Mouse (Mus musculus): Measurements from ENCODE around the gene Pcbp3.
"Not testable (repeated sequence)": the region's sequence is repeated elsewhere in the genome, so short reads cannot be mapped to it uniquely, and the experiment has no call there.

Gene Pcbp3

DNA sequence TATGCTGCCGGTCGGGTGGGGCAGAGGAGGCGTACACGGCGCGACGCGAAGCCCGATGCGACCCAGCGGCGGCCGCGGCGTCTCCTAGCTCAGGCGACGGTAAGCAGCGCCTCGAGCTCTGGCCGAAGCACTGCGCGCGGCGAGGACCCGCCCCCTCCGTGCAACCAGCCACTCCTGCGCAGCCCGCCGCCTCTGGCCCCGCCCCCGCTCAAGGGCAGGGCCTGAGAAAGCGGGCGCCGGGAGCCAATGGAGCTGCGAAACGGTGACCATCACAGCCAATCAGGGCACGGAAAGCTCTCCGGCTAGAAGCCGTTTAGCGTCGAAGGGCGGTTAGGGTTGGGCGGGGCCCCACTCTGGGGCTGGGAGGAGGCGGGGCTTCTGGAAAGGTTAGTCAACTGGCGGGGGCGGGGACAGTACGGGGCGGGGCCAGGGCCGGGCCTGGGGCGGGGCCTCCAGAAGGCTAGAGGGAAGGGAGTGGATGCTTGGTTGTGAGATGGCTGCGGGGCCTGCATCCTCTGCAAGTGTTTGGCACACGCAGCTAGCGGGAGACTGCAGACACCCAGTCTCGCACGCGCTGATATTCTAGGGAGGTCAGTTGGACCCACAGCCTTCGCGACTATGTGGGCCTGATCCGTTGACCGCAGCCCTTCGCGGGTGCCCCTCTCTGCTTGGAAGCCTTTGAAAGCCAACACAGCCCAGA lies at the start of gene Pcbp3:
TSS of gene Pcbp3 (minus strand) at position 98 of the 700 bp plus-strand sequence.
- DNase-seq (ENCODE audit: low spot score in 2 of 2), result peak; percentile 96

DNA sequence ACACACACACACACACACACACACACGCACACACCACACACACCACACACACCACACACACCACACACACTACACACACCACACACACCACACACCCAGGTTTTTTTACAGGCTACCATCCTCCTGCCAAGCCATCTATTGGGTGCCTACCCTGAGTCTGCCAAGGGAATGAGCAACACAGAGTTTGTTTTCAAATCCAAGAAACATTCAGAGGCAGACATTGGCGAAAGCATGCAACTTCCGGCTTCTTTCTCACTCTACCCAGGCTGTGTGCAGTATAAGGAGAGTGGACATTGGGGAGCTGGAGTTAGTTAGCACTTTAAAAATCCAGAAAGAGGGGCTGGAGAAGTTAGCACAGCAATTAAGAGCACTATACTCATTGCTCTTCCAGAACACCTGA lies 47.0 kb upstream of the Pcbp3 start:
- no peak for DNase-seq (ENCODE audit: low spot score in 2 of 2)

DNA sequence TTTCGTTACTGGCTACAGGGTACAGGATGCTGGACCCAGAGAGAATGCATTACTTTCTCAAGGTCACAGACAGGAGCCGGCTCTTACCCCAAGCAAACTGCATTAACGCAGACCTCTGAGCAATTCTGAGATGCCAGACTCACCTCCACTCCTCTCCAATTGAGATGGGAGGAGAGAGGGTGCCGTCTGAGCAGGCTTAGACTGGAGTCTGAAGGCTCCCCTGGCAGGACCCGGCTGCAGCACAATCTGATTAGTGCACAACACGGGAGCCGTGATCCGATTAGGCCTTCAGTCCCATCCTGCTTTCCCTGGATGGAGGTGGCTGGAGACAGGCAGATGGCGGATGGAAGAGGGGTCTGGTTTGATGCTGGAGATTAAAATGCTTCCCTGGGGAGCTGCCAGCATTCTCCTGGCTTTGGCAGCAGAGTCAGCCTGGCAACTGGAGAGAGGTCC lies 46.4 kb upstream of the Pcbp3 start:
- no peak for DNase-seq (ENCODE audit: low spot score in 2 of 2)

DNA sequence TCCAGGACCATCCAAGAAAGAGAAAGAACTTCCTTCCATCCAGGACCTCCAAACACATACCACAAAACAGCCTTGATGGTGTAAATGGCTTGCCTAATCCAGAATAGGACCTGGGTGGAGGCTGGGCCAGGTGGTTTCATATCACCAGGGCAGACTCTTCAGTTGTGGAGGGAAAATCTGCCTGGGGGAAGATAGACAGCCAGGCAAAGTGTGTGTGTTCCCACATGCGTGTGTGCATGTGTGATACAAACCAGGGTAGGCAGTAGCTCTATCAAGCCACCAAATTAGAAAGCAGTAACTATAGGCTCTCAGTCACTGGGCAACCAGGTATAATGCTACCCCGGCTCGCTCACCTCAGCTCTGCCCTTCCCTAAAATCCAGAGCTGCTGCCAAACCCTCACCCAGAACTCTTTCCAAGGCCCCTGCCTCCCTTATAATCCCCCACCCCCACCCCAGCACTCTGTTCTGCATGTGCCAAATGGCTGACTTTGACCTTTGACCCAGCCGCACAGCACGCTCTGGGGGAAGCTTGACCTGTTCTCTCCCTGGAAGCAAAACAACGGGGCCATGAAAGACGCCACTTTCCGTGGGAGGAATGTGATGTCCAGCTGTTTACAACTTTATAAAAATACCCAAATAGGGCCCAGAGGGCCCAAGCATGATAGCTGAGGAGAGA lies 45.9 kb upstream of the Pcbp3 start:
- no peak for DNase-seq (ENCODE audit: low spot score in 2 of 2)

DNA sequence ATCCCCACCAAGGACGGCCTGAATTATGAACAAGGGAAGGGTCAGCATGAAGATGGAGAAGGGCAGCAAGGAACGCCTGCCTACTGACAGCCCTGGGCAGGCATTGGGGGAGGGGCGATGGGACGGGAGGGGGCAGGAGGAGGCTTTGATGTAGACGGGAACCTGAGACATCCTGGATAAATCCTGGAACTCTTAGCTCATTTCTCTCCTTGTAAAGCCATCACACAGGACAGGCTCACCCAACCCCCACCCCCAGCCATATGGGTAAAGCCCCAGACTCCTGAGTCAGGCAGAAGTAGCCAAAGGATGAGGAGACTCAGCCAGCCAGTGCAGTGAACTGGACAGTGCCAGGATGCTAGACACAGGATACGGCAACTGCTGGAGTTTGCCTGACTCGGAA lies 43.2 kb upstream of the Pcbp3 start:
- no peak for DNase-seq (ENCODE audit: low spot score in 2 of 2)

DNA sequence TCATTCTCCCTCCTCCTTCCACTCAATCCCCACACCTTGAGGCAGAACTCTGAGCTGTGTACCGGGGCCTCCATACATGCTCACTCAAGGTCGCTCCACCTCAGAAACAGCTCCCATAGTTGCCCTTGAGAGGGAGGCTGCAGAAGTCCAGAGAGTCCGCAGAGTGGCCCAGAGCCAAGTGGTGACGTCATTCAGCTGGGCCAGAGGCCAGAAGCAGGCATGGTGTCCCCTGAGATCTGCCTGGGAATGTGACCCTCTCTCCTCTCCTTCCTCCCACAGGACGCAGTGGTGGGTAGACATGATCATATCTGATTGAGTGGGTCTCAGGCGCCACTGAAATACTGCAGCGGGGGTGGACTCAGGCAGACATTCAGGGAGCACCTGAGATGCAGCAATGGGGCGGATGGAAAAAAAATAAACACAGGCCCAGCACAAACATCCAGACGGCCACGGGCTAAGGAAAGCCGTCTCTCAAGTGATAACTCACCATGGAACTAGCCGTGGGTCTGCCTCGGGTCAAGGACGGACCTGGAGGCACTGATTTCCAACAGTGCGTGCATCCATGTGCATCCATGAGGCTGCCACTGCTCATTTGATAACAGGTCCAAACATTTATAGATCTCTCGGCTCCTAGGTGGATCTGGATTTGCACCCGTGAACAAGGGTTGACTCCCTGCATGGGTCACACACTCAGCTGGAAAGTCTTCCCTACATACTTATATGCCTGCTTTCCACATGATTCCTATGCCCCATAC lies 36.2 kb upstream of the Pcbp3 start:
- DNase-seq (ENCODE audit: low spot score in 2 of 2), result peak; percentile 47 to 67

DNA sequence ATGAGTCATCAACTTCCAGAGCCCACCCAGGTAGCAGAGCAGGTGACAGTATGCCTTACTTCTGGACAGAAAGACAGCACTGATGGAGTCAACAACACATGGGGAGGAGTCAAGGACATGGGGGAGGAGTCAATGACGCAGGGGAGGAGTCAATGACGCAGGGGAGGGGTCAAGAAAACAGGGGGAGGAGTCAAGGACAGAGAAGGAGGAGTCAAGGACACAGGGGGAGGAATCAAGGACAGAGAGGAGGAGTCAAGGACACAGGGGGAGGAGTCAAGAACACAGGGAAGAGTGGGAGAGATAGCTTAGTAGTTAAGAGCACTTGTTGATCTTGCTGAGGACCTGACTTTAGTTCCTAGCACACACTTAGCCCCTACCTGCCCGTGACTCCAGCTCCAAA lies 30.8 kb upstream of the Pcbp3 start:
- DNase-seq (ENCODE audit: low spot score in 2 of 2), result no peak

DNA sequence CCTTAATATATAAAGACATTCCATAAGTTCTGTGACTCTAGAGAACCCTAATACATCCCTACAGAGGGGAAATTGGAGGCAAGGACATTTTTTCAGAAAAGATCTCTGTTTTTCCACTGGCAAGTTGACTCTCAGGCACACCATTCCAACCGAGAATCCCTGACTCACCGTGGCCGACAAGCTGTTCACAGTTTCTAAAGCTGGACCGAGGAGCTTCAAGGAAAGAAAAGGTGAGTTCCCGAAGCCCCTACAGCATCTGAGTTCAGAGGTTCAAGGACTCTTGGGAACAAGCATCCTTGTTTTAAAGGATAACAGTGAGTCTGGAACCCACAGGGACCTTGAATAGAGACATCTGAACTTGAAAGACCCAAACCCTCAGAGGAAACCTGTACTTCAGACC lies 26.9 kb upstream of the Pcbp3 start:
- DNase-seq (ENCODE audit: low spot score in 2 of 2), result no peak

DNA sequence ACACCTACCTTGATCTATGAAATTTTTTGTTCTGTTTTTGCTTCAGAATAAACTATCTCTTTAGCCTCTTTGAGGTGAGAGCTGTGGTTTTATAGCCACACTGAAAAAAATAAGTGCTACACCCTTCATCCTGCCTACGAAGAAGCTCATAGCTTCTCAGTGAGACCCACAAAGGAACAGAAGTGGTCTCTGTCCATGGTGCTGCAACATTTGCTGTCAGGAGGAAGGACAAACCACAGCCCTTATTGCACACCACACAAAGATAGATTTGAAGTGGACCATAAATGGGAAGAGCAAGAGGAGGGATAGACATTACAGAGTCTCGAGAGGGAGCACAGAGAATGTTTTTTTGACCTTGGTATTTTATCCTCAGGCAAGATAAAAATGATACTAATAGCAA lies 16.4 kb upstream of the Pcbp3 start:
- DNase-seq (ENCODE audit: low spot score in 2 of 2), result no peak

DNA sequence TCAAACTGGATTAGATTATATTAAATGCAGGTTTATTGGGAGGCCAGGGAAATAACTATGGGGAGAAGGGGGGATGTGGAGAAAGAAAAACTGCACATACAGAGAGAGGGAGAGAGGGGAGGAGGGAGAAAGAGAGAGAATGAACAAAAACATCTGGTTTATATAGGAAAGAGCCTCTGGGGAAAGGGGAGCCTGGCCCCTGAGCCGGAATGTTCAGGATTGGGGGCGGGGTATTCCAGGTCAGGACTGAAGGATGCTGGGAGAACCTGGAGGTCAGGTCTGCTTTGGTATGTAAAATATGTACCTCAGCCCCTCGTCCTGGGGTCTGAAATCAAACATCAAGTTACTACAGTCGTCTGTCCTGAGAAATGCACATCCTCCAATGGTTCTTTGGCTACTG lies 15.0 kb upstream of the Pcbp3 start:
- no peak for DNase-seq (ENCODE audit: low spot score in 2 of 2)

DNA sequence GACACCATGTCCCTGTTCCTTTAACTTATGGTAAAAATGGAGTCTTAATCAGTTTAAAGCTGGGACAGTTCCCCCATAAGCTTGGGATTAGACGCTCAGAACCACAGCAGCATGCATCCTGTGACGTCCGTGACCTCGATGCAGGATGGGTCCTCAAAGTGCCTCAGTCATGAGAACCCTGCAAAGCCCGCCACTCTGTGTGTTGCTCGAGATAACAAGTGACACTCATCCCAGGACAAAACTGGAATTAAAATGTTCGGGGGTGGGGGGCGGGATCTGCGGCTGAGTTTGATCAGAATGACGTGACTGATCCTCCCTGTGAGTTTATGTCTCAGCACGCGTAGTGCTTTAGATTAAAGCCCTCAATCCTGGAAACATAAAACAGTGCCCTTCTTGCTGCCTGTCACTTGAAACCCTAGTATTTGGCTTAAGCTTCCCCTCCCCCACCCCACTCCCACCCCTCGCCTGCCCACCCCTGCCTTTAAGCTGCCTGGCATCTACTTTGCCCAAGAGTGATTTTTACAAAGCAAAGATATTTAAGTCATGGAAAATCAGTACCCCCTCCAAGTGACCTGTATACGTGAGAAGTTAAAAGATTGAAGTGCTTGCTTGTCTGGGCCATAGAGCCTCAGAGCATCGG lies 12.2 kb upstream of the Pcbp3 start:
- DNase-seq (ENCODE audit: low spot score in 2 of 2), result no peak

DNA sequence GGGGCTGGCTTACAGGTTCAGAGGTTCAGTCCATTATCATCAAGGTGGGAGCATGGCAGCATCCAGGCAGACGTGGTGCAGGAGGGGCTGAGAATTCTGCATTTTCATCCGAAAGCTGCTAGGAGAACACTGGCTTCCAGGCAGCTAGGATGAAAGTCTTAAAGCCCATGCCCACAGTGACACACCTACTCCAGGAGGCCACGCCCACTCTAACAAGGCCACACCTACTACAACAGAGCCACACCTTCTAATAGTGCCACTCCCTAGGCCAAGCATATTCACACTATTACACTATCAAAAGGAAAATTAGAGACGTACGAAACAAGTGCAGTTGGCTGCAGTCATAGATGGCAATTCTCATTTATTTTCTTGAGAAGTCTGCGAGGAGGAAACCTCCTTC lies 10.6 kb upstream of the Pcbp3 start:
- not testable (repeated sequence) for DNase-seq (ENCODE audit: low spot score in 2 of 2)

DNA sequence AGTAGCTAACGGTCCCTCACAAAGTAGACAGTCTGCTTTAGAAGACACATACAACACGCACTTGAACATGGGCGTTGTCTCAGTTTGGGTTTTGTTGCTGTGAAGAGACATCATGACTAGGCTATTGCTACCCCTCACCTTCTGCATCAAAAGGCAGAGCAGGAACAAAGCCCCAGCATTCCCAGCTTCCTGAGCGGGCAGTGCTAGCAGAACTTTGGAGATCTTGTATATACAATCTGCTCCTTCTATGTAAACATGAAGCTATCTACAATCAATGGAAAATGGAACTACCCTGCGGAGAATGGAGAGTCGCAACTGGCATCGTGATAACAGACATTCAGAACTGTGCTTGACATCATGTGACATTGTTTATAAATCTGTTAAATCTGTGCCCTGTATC lies 9.3 kb upstream of the Pcbp3 start:
- no peak for DNase-seq (ENCODE audit: low spot score in 2 of 2)

DNA sequence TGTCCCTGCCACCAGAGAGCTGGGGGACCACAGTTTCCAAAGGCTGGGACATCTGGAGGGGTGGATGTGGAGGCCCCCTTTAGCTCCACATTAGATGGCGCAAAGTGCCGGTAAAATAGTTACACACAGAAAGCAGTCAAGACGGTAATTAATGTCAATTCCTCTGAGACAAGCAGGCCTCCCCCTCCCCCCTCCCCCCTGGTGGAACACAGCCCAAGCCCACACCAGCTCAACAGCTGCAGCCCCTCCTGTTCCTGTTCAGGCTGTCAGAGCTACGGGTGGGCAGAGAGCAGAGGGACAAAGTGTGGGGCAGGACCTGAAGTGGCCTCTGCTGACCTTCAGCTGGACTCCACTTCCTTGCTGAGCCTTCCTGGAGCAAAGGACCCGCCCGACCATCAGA lies 2.7 kb upstream of the Pcbp3 start:
- peak; percentile 6 to 37 for DNase-seq (ENCODE audit: low spot score in 2 of 2)

DNA sequence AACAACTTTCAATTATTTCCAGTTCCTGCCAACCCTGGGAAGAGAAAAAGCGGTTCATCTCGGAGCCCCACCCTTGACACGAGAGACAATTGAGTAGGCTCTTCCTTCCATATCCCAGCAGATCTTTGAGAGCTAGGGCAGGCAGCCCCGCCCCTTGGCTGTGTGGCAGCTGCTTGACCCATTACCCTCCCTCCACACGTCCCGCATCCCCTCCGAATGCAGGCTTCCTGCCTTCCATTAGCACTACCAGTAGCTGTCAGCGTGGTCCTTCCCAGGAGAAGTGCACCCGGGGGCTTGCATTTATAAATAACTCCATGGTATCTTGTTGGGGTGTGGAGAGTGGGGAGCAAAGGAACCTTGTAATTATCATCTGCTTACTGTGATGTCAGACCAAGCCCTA lies 2.3 kb upstream of the Pcbp3 start:
- DNase-seq (ENCODE audit: low spot score in 2 of 2), result peak; percentile 11 to 19

DNA sequence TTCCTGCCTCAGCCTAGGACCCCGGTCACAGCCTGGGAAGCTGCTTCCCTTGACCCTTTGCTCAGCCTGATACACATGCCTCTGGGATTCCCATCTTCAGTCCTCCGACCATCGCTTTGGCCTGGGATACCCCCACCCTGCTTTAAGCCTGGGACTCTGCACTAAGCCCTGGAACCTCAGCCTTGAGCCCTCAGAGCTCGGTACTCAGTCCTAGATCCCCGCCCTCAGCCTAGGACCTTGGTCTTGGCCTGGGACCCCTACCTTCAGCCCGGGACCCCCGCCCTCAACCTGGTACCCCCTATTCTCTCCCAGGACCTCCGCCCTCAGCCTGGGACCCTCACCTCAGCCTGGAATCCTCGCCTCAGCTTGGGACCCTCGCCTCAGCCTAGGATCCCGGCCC lies 531 bp downstream of the Pcbp3 start:
- DNase-seq (ENCODE audit: low spot score in 2 of 2), result no peak

DNA sequence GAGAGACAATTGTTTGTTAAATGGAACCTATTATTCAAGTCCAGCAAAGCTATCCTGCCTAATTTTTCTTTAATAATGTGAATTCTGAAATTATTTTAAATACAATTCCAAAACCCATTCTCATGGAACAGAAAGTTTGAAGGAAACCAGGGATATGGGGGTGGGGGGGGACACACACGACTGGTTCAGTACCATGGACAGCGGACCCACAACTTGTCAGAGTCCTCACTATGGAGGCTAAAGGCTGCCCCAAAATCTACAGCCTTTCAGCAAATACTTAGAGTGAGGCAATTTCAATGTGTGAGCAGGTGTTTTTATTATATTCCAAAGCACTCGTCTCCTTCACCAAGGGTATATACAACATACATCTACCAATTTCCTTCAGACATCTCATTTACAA lies 3.5 kb downstream of the Pcbp3 start:
- DNase-seq (ENCODE audit: low spot score in 2 of 2), result no peak

DNA sequence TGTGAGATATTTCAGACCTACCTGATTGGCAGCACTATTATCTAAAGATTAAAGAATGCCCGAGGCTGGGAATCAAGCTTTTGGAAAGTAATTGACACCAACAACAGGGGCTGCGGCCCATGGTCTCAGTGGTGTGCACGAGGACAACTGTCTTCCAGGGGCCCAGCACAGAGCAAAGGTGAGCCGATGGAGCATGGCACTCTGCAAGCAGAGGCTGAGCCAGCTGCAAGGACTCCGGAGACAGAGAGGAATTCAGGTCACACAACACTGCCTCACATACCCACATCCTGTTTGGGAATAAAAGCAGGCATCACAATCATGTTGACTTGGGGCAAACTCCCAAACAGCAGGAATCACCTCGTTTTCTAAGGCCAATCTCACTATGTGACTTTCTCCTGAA lies 5.5 kb downstream of the Pcbp3 start:
- DNase-seq (ENCODE audit: low spot score in 2 of 2), result no peak

DNA sequence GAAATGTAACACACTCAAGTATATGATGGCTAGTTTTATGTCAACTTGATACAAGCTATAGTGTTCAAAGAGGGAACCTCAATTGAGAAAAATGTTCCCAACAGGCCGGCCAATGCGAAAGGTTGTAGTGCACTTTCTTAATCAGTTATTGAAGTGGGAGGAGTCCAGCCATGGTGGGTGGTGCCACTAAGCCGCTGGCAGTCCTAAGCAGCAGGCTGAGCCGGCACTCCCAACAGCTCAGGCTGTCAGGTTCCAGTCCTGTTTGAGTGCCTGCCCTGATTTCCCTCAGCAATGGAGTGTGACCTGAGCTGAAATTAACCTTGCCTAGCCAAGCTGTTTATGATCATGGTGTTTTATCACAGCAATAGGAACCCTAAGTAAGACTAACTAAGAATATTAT lies 20.6 kb downstream of the Pcbp3 start:
- no peak for DNase-seq (ENCODE audit: low spot score in 2 of 2)

DNA sequence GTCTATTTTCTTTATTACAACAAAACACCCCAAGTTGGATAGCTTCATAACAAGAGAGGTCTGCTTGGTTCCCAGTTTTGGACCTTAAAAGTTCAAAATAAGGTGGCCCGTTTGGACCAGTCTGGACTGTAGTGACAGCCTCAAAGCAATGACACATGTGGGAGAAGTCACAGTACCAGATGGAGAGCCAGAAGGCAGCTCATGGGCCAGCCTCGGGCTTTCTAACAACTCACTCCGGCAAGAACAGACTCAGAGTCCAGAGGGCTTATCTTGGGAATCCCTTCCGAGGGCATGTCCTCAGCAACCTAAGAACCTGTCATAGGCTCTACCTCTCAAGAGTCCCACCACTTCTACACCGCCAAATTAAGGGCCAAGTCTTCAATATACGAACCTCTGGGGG lies 24.9 kb downstream of the Pcbp3 start:
- no peak for DNase-seq (ENCODE audit: low spot score in 2 of 2)

DNA sequence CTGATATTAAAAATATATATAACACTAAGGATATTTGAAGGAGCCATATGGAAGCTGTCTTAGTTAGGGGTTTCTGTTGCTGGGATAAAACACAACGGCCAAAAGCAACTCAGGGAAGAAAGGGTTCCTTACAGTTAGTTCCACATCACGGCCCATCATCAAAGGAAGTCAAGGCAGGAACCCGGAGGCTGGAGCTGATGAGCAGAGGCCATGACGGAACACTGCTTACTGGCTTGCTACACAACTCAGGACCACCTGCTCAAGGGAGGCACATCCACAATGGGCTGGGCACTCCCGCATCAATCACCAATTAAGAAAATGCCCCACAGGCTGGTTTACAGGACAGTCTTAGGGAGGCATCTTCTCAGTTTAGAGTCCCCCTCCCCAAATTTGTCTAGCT lies 26.9 kb downstream of the Pcbp3 start:
- no peak for DNase-seq (ENCODE audit: low spot score in 2 of 2)

DNA sequence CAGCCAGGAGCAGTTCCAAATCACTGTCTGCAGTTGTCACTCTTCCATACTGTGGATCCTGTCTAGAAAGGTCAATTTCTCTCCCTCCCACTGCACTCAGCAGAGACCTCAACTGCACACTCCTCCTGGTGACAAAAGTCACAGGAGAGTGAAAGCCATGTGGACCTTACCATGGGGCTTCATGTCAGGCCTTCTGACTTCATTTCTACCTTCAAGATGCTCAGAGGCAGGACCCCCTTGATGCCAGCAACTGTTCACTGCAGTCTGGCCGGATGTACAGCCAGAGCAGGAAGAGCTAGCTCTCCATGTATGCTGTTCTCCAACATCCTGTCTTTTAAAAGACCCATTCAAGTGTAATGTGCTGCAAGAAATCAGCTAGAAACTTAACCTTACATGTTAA lies 29.9 kb downstream of the Pcbp3 start:
- no peak for DNase-seq (ENCODE audit: low spot score in 2 of 2)

Data from heart, adult 9 months (tissue).